Mouse (Mus musculus) lung, postnatal 0 days (tissue): ENCODE data around the gene Btg1. TPM values are rescaled to one million over a fixed set of nuclear protein-coding genes. Genes with fewer than 3 reads are reported as not detected.

Experiments used
- ATAC-seq: fragments of 200-750 bp; cut with Nextera tagmentation; 2 replicates; pipeline ENCODE4 v1.8.0; 2017; ENCODE audit warnings: moderate library complexity
- DNase-seq: peaks from one replicate; pipeline ENCODE4 v3.0.0-alpha.2; 2016; ENCODE audit warnings: low spot score
- H3K27ac ChIP-seq: fragments of 300-500 bp; sonication (generic); 2 replicates; pipeline ENCODE4 v1.5.1; 2014; ENCODE audit warnings: antibody characterized with exemption, mild to moderate bottlenecking, low read length, mixed read lengths
- H3K27me3 ChIP-seq: fragments of 300-500 bp; sonication (generic); replicated peaks from 2 replicates; pipeline ENCODE4 v1.6.1; 2014; ENCODE audit warnings: low read length, mixed read lengths; ENCODE audit not compliant: insufficient read depth
- H3K36me3 ChIP-seq: fragments of 300-500 bp; sonication (generic); 2 replicates; pipeline ENCODE4 v1.6.1; 2014; ENCODE audit warnings: low read length, mixed read lengths; ENCODE audit not compliant: insufficient read depth
- H3K4me1 ChIP-seq: fragments of 300-500 bp; sonication (generic); 2 replicates; pipeline ENCODE4 v1.6.1; 2014; ENCODE audit warnings: antibody characterized with exemption, low read depth, low read length, mixed read lengths; ENCODE audit not compliant: insufficient read depth
- H3K4me2 ChIP-seq: fragments of 300-500 bp; sonication (generic); replicated peaks from 2 replicates; pipeline ENCODE4 v1.6.1; 2014; ENCODE audit warnings: low read depth, mild to moderate bottlenecking, low read length, moderate library complexity, mixed read lengths
- H3K4me3 ChIP-seq: fragments of 300-500 bp; sonication (generic); 2 replicates; pipeline ENCODE4 v1.5.1; 2014; ENCODE audit warnings: low read depth, low read length
- H3K9ac ChIP-seq: fragments of 300-500 bp; sonication (generic); replicated peaks from 2 replicates; pipeline ENCODE4 v1.6.1; 2014; ENCODE audit warnings: low read depth, mild to moderate bottlenecking
- H3K9me3 ChIP-seq: fragments of 300-500 bp; sonication (generic); 2 replicates; pipeline ENCODE4 v1.6.1; 2016; ENCODE audit warnings: low read length, mixed read lengths
- CTCF ChIP-seq: IDR thresholded peaks from 2 replicates; pipeline ENCODE4 v1.5.1; 2016; ENCODE audit warnings: antibody characterized with exemption, mild to moderate bottlenecking
- EP300 ChIP-seq: IDR thresholded peaks from 2 replicates; pipeline ENCODE4 v1.6.1; 2016; ENCODE audit warnings: antibody characterized with exemption, mild to moderate bottlenecking, control low read depth
- WGBS: fragments of 180-500 bp; shearing (Covaris S2); extraction: QIAGEN DNeasy Blood & Tissue Kit; methylation state at CpG from one replicate; pipeline ENCODE4 v1.1.7; 2014; 5-methylcytosine and 5-hydroxymethylcytosine counted together
- polyA plus RNA-seq: library from polyadenylated mRNA; unstranded; fragments of >200 nt; fragmentation: Nextera tagmentation; extraction: Ambion mirVana; gene quantifications from 2 replicates; pipeline ENCODE4 v1.2.1, GENCODE M21; 2015

Btg1 gene
- polyA plus RNA-seq, 1 experiment from 2014 or later = 72.3 TPM

- H3K4me1 ChIP-seq = peaks cover 9% of the 10 kb centered on the region; the same call in 1 of the 2 replicates
- peak overlapping the region; percentile 32 for H3K9ac ChIP-seq
- H3K9me3 ChIP-seq = no peaks in the 10 kb centered on the region
- no peak for TF ChIP-seq CTCF
- TF ChIP-seq EP300 = no peak
- peak overlapping the region; percentile 68 for H3K4me2 ChIP-seq
- H3K27ac ChIP-seq = peak overlapping the region; percentile 33; the same call in 1 of the 2 replicates
- WGBS = 20% methylated on average over 8 of the region's 8 CpGs
- peak overlapping the region; percentile 50 for H3K4me3 ChIP-seq
- ATAC-seq (no peak), DNase-seq (no peak)
- H3K27me3 ChIP-seq = no peaks in the 10 kb centered on the region
- H3K36me3 ChIP-seq = peaks cover 5% of the 10 kb centered on the region; the same call in 1 of the 2 replicates
These were observed 3.4 kb downstream of the Btg1 start for GRCm38 (mm10) chr10:96619951-96620889.

- Histone ChIP-seq H3K4me3 (peak overlapping the region; percentile 50), H3K4me2 (peak overlapping the region; percentile 68), H3K27ac (0 out of 2 replicates have a peak overlapping the region, but pooled peaks have one; percentile 10), H3K9me3 (no peaks in the 10 kb centered on the region), H3K36me3 (peaks cover 5% of the 10 kb centered on the region; the same call in 1 of the 2 replicates), H3K27me3 (no peaks in the 10 kb centered on the region), H3K9ac (peak overlapping the region; percentile 20; the same call in 1 of the 2 replicates), H3K4me1 (peaks cover 9% of the 10 kb centered on the region; the same call in 1 of the 2 replicates)
- DNase-seq = peak; percentile 64
- TF ChIP-seq CTCF (0 out of 2 replicates have a peak, but pooled peaks have one; percentile 23), EP300 (no peak)
- 7% methylated on average over 4 of the region's 4 CpGs for WGBS
- no peak for ATAC-seq
These were observed 4.1 kb downstream of the Btg1 start for GRCm38 (mm10) chr10:96620890-96621271.

GRCm38 (mm10) chr10:96621361-96621945, 4.6 kb downstream of the Btg1 start:
- Histone ChIP-seq H3K4me3 (peak overlapping the region; percentile 50), H3K27ac (no peak overlapping the region), H3K4me1 (peaks cover 9% of the 10 kb centered on the region; the same call in 1 of the 2 replicates), H3K27me3 (no peaks in the 10 kb centered on the region), H3K9ac (no peak overlapping the region; the same call in 1 of the 2 replicates), H3K4me2 (peak overlapping the region; percentile 68), H3K36me3 (peaks cover 5% of the 10 kb centered on the region; the same call in 1 of the 2 replicates), H3K9me3 (no peaks in the 10 kb centered on the region)
- TF ChIP-seq EP300 = no peak
- no peak for TF ChIP-seq CTCF
- WGBS = 39% methylated on average over 4 of the region's 4 CpGs
- ATAC-seq (no peak), DNase-seq (peak; percentile 35)

- H3K4me3 ChIP-seq = peak overlapping the region; percentile 50
- WGBS = 46% methylated on average over 13 of the region's 13 CpGs
- TF ChIP-seq EP300 (0 out of 2 replicates have a peak, but pooled peaks have one; percentile 13), CTCF (no peak)
- H3K4me2 ChIP-seq = peak overlapping the region; percentile 68
- no peak for ATAC-seq
- no peak for DNase-seq
- peaks cover 5% of the 10 kb centered on the region; the same call in 1 of the 2 replicates for H3K36me3 ChIP-seq
- peaks cover 9% of the 10 kb centered on the region; the same call in 1 of the 2 replicates for H3K4me1 ChIP-seq
- H3K27me3 ChIP-seq = no peaks in the 10 kb centered on the region
- H3K9me3 ChIP-seq = no peaks in the 10 kb centered on the region
- H3K9ac ChIP-seq = no peak overlapping the region
- H3K27ac ChIP-seq = no peak overlapping the region
These were observed 5.3 kb downstream of the Btg1 start for GRCm38 (mm10) chr10:96621980-96622645.

- Histone ChIP-seq H3K9ac (no peak overlapping the region), H3K9me3 (no peaks in the 10 kb centered on the region), H3K4me2 (peak overlapping the region; percentile 68), H3K4me1 (peaks cover 9% of the 10 kb centered on the region; the same call in 1 of the 2 replicates), H3K27ac (no peak overlapping the region), H3K36me3 (peaks cover 5% of the 10 kb centered on the region; the same call in 1 of the 2 replicates), H3K4me3 (peak overlapping the region; percentile 50; the same call in 1 of the 2 replicates), H3K27me3 (no peaks in the 10 kb centered on the region)
- no peak for DNase-seq
- 71% methylated on average over 6 of the region's 6 CpGs for WGBS
- ATAC-seq = no peak
- no peak for TF ChIP-seq CTCF
- TF ChIP-seq EP300 = no peak
These were observed 6.2 kb downstream of the Btg1 start for GRCm38 (mm10) chr10:96622761-96623632.
